Mouse (Mus musculus) megakaryocyte, embryonic 14.5 days (primary cell): ENCODE data around the gene Farp1. TPM values are rescaled to one million over a fixed set of nuclear protein-coding genes. Genes with fewer than 3 reads are reported as not detected.

ENCODE experiments used
- H3K27me3 ChIP-seq: replicated peaks from 2 replicates; pipeline ENCODE3; 2012; ENCODE audit warnings: inconsistent platforms
- H3K36me3 ChIP-seq: replicated peaks from 2 replicates; pipeline ENCODE3; 2012; ENCODE audit warnings: low read length, inconsistent platforms, mixed read lengths
- H3K4me1 ChIP-seq: 2 replicates; pipeline ENCODE4 v1.6.1; 2012; ENCODE audit warnings: inconsistent platforms
- H3K4me3 ChIP-seq: replicated peaks from 2 replicates; pipeline ENCODE3; 2012; ENCODE audit warnings: moderate library complexity, mild to moderate bottlenecking, inconsistent platforms
- H3K9me3 ChIP-seq: 2 replicates; pipeline ENCODE4 v1.6.1; 2012; ENCODE audit warnings: inconsistent platforms
- FLI1 ChIP-seq: IDR thresholded peaks from 2 replicates; pipeline ENCODE4 v1.6.1; 2012; ENCODE audit warnings: low read length, inconsistent platforms, mixed read lengths
- GATA1 ChIP-seq: IDR thresholded peaks from 3 replicates; pipeline ENCODE4 v1.6.1; 2012; ENCODE audit warnings: mixed read lengths, low read length, inconsistent platforms, borderline replicate concordance
- polyA plus RNA-seq: library from polyadenylated mRNA; stranded (reverse); fragments of >175 nt; gene quantifications from 2 replicates; pipeline ENCODE4 v1.2.3, GENCODE M21; 2012; ENCODE audit warnings: low replicate concordance; ENCODE audit not compliant: insufficient read depth

The Farp1 gene
- polyA plus RNA-seq, 1 experiment: not detected

- Histone ChIP-seq H3K9me3 (no peaks in the 10 kb centered on the region), H3K36me3 (peaks cover 49% of the 10 kb centered on the region), H3K27me3 (peaks cover 13% of the 10 kb centered on the region), H3K4me3 (no peak overlapping the region), H3K4me1 (peaks cover 26% of the 10 kb centered on the region)
- TF ChIP-seq FLI1: no peak
- TF ChIP-seq GATA1: no peak
Measured at GRCm38 (mm10) chr14:121281336-121281710, 246.3 kb downstream of the Farp1 start.

GRCm38 (mm10) chr14:121285379-121286120 lies 250.6 kb downstream of the Farp1 start:
- H3K27me3 ChIP-seq: no peaks in the 10 kb centered on the region
- no peak for TF ChIP-seq GATA1
- TF ChIP-seq FLI1: no peak
- peaks cover 81% of the 10 kb centered on the region for H3K36me3 ChIP-seq
- H3K9me3 ChIP-seq: no peaks in the 10 kb centered on the region
- H3K4me1 ChIP-seq: peaks cover 10% of the 10 kb centered on the region
- no peak overlapping the region for H3K4me3 ChIP-seq

GRCm38 (mm10) chr14:121291881-121292280 lies 256.9 kb downstream of the Farp1 start:
- H3K4me1 ChIP-seq: peaks cover 20% of the 10 kb centered on the region
- H3K9me3 ChIP-seq: no peaks in the 10 kb centered on the region
- TF ChIP-seq GATA1 (no peak), FLI1 (no peak)
- no peak overlapping the region for H3K4me3 ChIP-seq
- H3K27me3 ChIP-seq: no peaks in the 10 kb centered on the region
- H3K36me3 ChIP-seq: peaks cover 83% of the 10 kb centered on the region

- Histone ChIP-seq H3K9me3 (no peaks in the 10 kb centered on the region), H3K4me1 (peaks cover 25% of the 10 kb centered on the region), H3K27me3 (no peaks in the 10 kb centered on the region), H3K36me3 (peaks cover 83% of the 10 kb centered on the region), H3K4me3 (no peak overlapping the region)
- TF ChIP-seq FLI1 (no peak), GATA1 (no peak)
Measured at GRCm38 (mm10) chr14:121292391-121292790, 257.4 kb downstream of the Farp1 start.

GRCm38 (mm10) chr14:121294484-121294883 lies 259.5 kb downstream of the Farp1 start:
- no peak overlapping the region for H3K4me3 ChIP-seq
- H3K27me3 ChIP-seq: no peaks in the 10 kb centered on the region
- H3K4me1 ChIP-seq: peaks cover 46% of the 10 kb centered on the region
- peaks cover 90% of the 10 kb centered on the region for H3K36me3 ChIP-seq
- TF ChIP-seq GATA1: no peak
- no peak for TF ChIP-seq FLI1
- no peaks in the 10 kb centered on the region for H3K9me3 ChIP-seq

- Histone ChIP-seq H3K36me3 (peaks cover 93% of the 10 kb centered on the region), H3K9me3 (no peaks in the 10 kb centered on the region), H3K4me3 (no peak overlapping the region), H3K27me3 (no peaks in the 10 kb centered on the region), H3K4me1 (peaks cover 61% of the 10 kb centered on the region)
- TF ChIP-seq FLI1: no peak
- no peak for TF ChIP-seq GATA1
Measured at GRCm38 (mm10) chr14:121297103-121297502, 262.1 kb downstream of the Farp1 start.

- Histone ChIP-seq H3K9me3 (no peaks in the 10 kb centered on the region), H3K4me3 (peak overlapping the region; percentile 72), H3K4me1 (peaks cover 63% of the 10 kb centered on the region), H3K27me3 (no peaks in the 10 kb centered on the region), H3K36me3 (peaks cover 93% of the 10 kb centered on the region)
- TF ChIP-seq GATA1: no peak
- no peak for TF ChIP-seq FLI1
Measured at GRCm38 (mm10) chr14:121298537-121298936, 263.5 kb downstream of the Farp1 start.

GRCm38 (mm10) chr14:121299093-121299492 lies 264.1 kb downstream of the Farp1 start:
- peaks cover 93% of the 10 kb centered on the region for H3K36me3 ChIP-seq
- TF ChIP-seq GATA1 (no peak), FLI1 (no peak)
- peak overlapping the region; percentile 72 for H3K4me3 ChIP-seq
- no peaks in the 10 kb centered on the region for H3K9me3 ChIP-seq
- peaks cover 67% of the 10 kb centered on the region for H3K4me1 ChIP-seq
- no peaks in the 10 kb centered on the region for H3K27me3 ChIP-seq

- TF ChIP-seq GATA1 (no peak), FLI1 (no peak)
- H3K4me1 ChIP-seq: peaks cover 73% of the 10 kb centered on the region
- no peak overlapping the region for H3K4me3 ChIP-seq
- no peaks in the 10 kb centered on the region for H3K27me3 ChIP-seq
- H3K36me3 ChIP-seq: peaks cover 76% of the 10 kb centered on the region
- H3K9me3 ChIP-seq: no peaks in the 10 kb centered on the region
Measured at GRCm38 (mm10) chr14:121304523-121304922, 269.5 kb downstream of the Farp1 start.

- TF ChIP-seq GATA1 (no peak), FLI1 (no peak)
- Histone ChIP-seq H3K9me3 (no peaks in the 10 kb centered on the region), H3K27me3 (no peaks in the 10 kb centered on the region), H3K36me3 (peaks cover 67% of the 10 kb centered on the region), H3K4me3 (no peak overlapping the region), H3K4me1 (peaks cover 75% of the 10 kb centered on the region)
Measured at GRCm38 (mm10) chr14:121305316-121306064, 270.5 kb downstream of the Farp1 start.
